Mouse (Mus musculus) heart, embryonic 10.5 days (tissue): Measurements from ENCODE around the gene Vmn1r127. TPM values are rescaled to one million over a fixed set of nuclear protein-coding genes. Genes with fewer than 3 reads are reported as not detected.
"Not testable (repeated sequence)": the region's sequence is repeated elsewhere in the genome, so short reads cannot be mapped to it uniquely, and the experiment has no call there.

Experiments
- DNase-seq: peaks from one replicate; pipeline ENCODE4 v3.0.0-alpha.2; 2017; ENCODE audit warnings: low spot score
- H3K27ac ChIP-seq: fragments of 300-500 bp; sonication (generic); 2 replicates; pipeline ENCODE4 v1.5.1; 2016; ENCODE audit warnings: mild to moderate bottlenecking
- H3K27me3 ChIP-seq: fragments of 300-500 bp; sonication (generic); 2 replicates; pipeline ENCODE4 v1.6.1; 2016; ENCODE audit warnings: mild to moderate bottlenecking; ENCODE audit not compliant: poor library complexity, insufficient read depth, severe bottlenecking
- H3K36me3 ChIP-seq: fragments of 300-500 bp; sonication (generic); 2 replicates; pipeline ENCODE4 v1.6.1; 2016; ENCODE audit warnings: mild to moderate bottlenecking, moderate library complexity
- H3K4me1 ChIP-seq: fragments of 300-500 bp; sonication (generic); 2 replicates; pipeline ENCODE4 v1.6.1; 2016; ENCODE audit warnings: mild to moderate bottlenecking
- H3K4me3 ChIP-seq: fragments of 300-500 bp; sonication (generic); 2 replicates; pipeline ENCODE4 v1.5.1; 2016; ENCODE audit warnings: mild to moderate bottlenecking, moderate library complexity
- H3K9me3 ChIP-seq: fragments of 300-500 bp; sonication (generic); 2 replicates; pipeline ENCODE4 v1.6.1; 2016; ENCODE audit warnings: mild to moderate bottlenecking, moderate library complexity
- WGBS: fragments of 180-500 bp; shearing (Covaris S2); methylation state at CpG from one replicate; pipeline ENCODE4 v1.1.7; 2016; 5-methylcytosine and 5-hydroxymethylcytosine counted together
- polyA plus RNA-seq: library from polyadenylated mRNA; unstranded; fragments of >200 nt; fragmentation: Nextera tagmentation; extraction: Ambion mirVana; gene quantifications from 2 replicates; pipeline ENCODE4 v1.2.1, GENCODE M21; 2016

Vmn1r127 gene
- polyA plus RNA-seq: not detected in 2 replicates

DNA sequence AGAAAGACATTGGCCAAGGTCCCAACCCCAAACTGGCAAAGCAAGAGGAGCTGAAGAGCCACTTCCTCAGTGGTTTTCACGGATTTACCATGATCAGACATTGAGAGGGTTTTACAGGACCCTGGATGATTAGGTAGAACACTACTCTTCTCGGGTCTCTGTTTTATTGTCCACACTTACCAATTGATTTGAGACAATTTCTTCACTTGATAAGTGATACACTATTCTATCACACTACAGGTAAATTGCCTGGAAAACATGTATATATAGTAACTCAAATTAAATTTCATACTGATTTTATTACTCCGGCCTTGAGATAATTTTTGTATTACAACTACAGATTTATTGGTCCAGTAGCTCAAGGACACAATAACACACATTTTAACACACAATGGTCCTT is at the start of gene Vmn1r127:
Gene Vmn1r127 (minus strand): TSS at position 101 of the 400 bp plus-strand sequence.
- not testable (repeated sequence) for H3K4me3 ChIP-seq, H3K4me1 ChIP-seq, H3K9me3 ChIP-seq, H3K36me3 ChIP-seq, H3K27me3 ChIP-seq, H3K27ac ChIP-seq, DNase-seq
- no CpG with 5 or more reads among the region's 3 CpGs for WGBS

GRCm38 (mm10) chr7:21361191-21361590 is 41.5 kb upstream of the Vmn1r127 start, which contains the start of gene Vmn1r129:
Vmn1r129 (minus strand) TSS chr7:21361291.
- no CpG with 5 or more reads among the region's 1 CpGs for WGBS
- not testable (repeated sequence) for H3K4me1 ChIP-seq, H3K36me3 ChIP-seq, H3K4me3 ChIP-seq, H3K27me3 ChIP-seq, H3K9me3 ChIP-seq, H3K27ac ChIP-seq, DNase-seq

- not testable (repeated sequence) for DNase-seq, H3K27ac ChIP-seq, H3K36me3 ChIP-seq, H3K27me3 ChIP-seq, H3K4me3 ChIP-seq, H3K4me1 ChIP-seq, H3K9me3 ChIP-seq
- 55% methylated on average over 1 of the region's 1 CpGs for WGBS
These were observed 29.4 kb upstream of the Vmn1r127 start, which contains the start of gene Vmn1r128 for GRCm38 (mm10) chr7:21349073-21349472. Vmn1r128 (plus strand) TSS chr7:21349373.

- WGBS: no CpG with 5 or more reads among the region's 5 CpGs
- H3K4me1 ChIP-seq, DNase-seq, H3K36me3 ChIP-seq, H3K4me3 ChIP-seq, H3K9me3 ChIP-seq, H3K27me3 ChIP-seq, H3K27ac ChIP-seq: not testable (repeated sequence)
These were observed 18.3 kb downstream of the Vmn1r127 start, which contains the start of gene Vmn1r126 for GRCm38 (mm10) chr7:21301367-21301766. Vmn1r126 (minus strand) TSS chr7:21301467.

GRCm38 (mm10) chr7:21271879-21272278 is 47.8 kb downstream of the Vmn1r127 start, which contains the start of gene Vmn1r125:
Vmn1r125 (plus strand) TSS chr7:21272179.
- H3K4me1 ChIP-seq, H3K27me3 ChIP-seq, H3K36me3 ChIP-seq, H3K9me3 ChIP-seq, H3K4me3 ChIP-seq, H3K27ac ChIP-seq, DNase-seq: not testable (repeated sequence)
- WGBS: 61% methylated on average over 3 of the region's 3 CpGs

Other genes starting within 250 kb of the Vmn1r127 start
- gene Vmn1r121, start 221.3 kb downstream of the Vmn1r127 start, polyA plus RNA-seq: not detected in 2 replicates
- gene Vmn1r122, start 185.7 kb downstream of the Vmn1r127 start, polyA plus RNA-seq: not detected in 2 replicates
- not detected in 2 replicates for gene Vmn1r123, start 157.7 kb downstream of the Vmn1r127 start, polyA plus RNA-seq
- gene Gm5157, start 129.4 kb downstream of the Vmn1r127 start, polyA plus RNA-seq: not detected in 2 replicates
- gene Vmn1r124, start 59.2 kb downstream of the Vmn1r127 start, polyA plus RNA-seq: not detected in 2 replicates
- not detected in 2 replicates for gene Vmn1r125, start 47.7 kb downstream of the Vmn1r127 start, polyA plus RNA-seq
- gene Vmn1r126, start 18.4 kb downstream of the Vmn1r127 start, polyA plus RNA-seq: not detected in 2 replicates
- not detected in 2 replicates for gene Vmn1r128, start 29.5 kb upstream of the Vmn1r127 start, polyA plus RNA-seq
- gene Vmn1r129, start 41.4 kb upstream of the Vmn1r127 start, polyA plus RNA-seq: not detected in 2 replicates
- gene Gm6882, start 112.9 kb upstream of the Vmn1r127 start, polyA plus RNA-seq: not detected in 2 replicates
- gene Vmn1r130, start 191.9 kb upstream of the Vmn1r127 start, polyA plus RNA-seq: not detected in 2 replicates
- gene Vmn1r131, start 226.2 kb upstream of the Vmn1r127 start, polyA plus RNA-seq: not detected in 2 replicates